Mouse (Mus musculus): ENCODE measurements at regions not wholly inside any gene's neighbourhood (a gene's known extent, or its start where the extent isn't known, plus 50 kb on each side); places are given as distances from the start of the nearest gene placed in this dataset.
"Not testable (repeated sequence)": the region's sequence is repeated elsewhere in the genome, so short reads cannot be mapped to it uniquely, and the experiment has no call there.

GRCm38 (mm10) chr13:7007091-7007490 is 358.5 kb upstream of the Pfkp start:
- intact Hi-C loops (cut with DNase I): no loop called here
- DNase-seq: no peak

GRCm38 (mm10) chr13:6998508-6999278 is 350.1 kb upstream of the Pfkp start:
- intact Hi-C loops (cut with DNase I); DNase-seq: not testable (repeated sequence)

- intact Hi-C loops (cut with DNase I): no loop called here
- DNase-seq: no peak
Observed at GRCm38 (mm10) chr13:6998094-6998493, 349.5 kb upstream of the Pfkp start.

GRCm38 (mm10) chr13:6992323-6992994 is 343.9 kb upstream of the Pfkp start:
- intact Hi-C loops (cut with DNase I): no loop called here
- no peak for DNase-seq

- intact Hi-C loops (cut with DNase I): no loop called here
Observed at GRCm38 (mm10) chr13:6991714-6992113, 343.1 kb upstream of the Pfkp start.

GRCm38 (mm10) chr13:6985012-6985996 is 336.7 kb upstream of the Pfkp start:
- DNase-seq: no peak
- intact Hi-C loops (cut with DNase I): no loop called here

More at GRCm38 (mm10) chr13:6991714-6992113, 343.1 kb upstream of the Pfkp start:
- DNase-seq: no peak

- DNase-seq: no peak
- intact Hi-C loops (cut with DNase I): no loop called here
Observed at GRCm38 (mm10) chr13:6955713-6956112, 307.1 kb upstream of the Pfkp start.

- intact Hi-C loops (cut with DNase I): no loop called here
- no peak for DNase-seq
Observed at GRCm38 (mm10) chr13:6924136-6924535, 275.6 kb upstream of the Pfkp start.

- intact Hi-C loops (cut with DNase I): no loop called here
- no peak for DNase-seq
Observed at GRCm38 (mm10) chr13:6922357-6922721, 273.8 kb upstream of the Pfkp start.

- DNase-seq: no peak
- intact Hi-C loops (cut with DNase I): no loop called here
Observed at GRCm38 (mm10) chr13:6921691-6922356, 273.2 kb upstream of the Pfkp start.

GRCm38 (mm10) chr13:6906000-6906399 is 257.4 kb upstream of the Pfkp start:
- no peak for DNase-seq
- intact Hi-C loops (cut with DNase I): no loop called here

GRCm38 (mm10) chr13:6901682-6902081 is 253.1 kb upstream of the Pfkp start:
- no peak for DNase-seq
- intact Hi-C loops (cut with DNase I): no loop called here

GRCm38 (mm10) chr13:6897666-6898065 is 249.1 kb upstream of the Pfkp start:
- intact Hi-C loops (cut with DNase I): no loop called here
- DNase-seq: no peak

- no peak for DNase-seq
- intact Hi-C loops (cut with DNase I): no loop called here
Observed at GRCm38 (mm10) chr13:6891458-6892076, 243.0 kb upstream of the Pfkp start.

GRCm38 (mm10) chr13:6889446-6889845 is 240.9 kb upstream of the Pfkp start:
- intact Hi-C loops (cut with DNase I): not testable (repeated sequence)
- DNase-seq: peak in 1 of 2 experiments; percentile 1

- intact Hi-C loops (cut with DNase I): no loop called here
- DNase-seq: no peak
Observed at GRCm38 (mm10) chr13:6888381-6888780, 239.8 kb upstream of the Pfkp start.

GRCm38 (mm10) chr13:6877018-6877901 is 228.7 kb upstream of the Pfkp start:
- DNase-seq: no peak
- intact Hi-C loops (cut with DNase I): no loop called here

- no peak for DNase-seq
- intact Hi-C loops (cut with DNase I): no loop called here
Observed at GRCm38 (mm10) chr13:6862186-6862585, 213.6 kb upstream of the Pfkp start.

GRCm38 (mm10) chr13:6859551-6859950 is 211.0 kb upstream of the Pfkp start:
- no peak for DNase-seq
- intact Hi-C loops (cut with DNase I): no loop called here
